Mouse (Mus musculus) left cerebral cortex, adult 8-10 months (tissue): Measurements from ENCODE around the gene Zbtb5. TPM values are rescaled to one million over a fixed set of nuclear protein-coding genes. Genes with fewer than 3 reads are reported as not detected.
"Not testable (repeated sequence)": the region's sequence is repeated elsewhere in the genome, so short reads cannot be mapped to it uniquely, and the experiment has no call there.

Source experiments
- DNase-seq, 2 experiments: peaks; one replicate each; pipeline ENCODE4 v3.0.0; 2022; ENCODE audit warnings: low spot score in 2 of 2
- total RNA-seq, 4 experiments: library from RNA; stranded (reverse); gene quantifications; 2 replicates each; pipeline ENCODE4 v1.2.4; 2022

Zbtb5 gene
- total RNA-seq, 4 experiments from 2014 or later = 8.5 to 10.3 (median 9.5) TPM

GRCm38 (mm10) chr4:45011581-45012104 is 569 bp downstream of the Zbtb5 start:
- DNase-seq = peak in 1 of 2 experiments; percentile 56

GRCm38 (mm10) chr4:45010806-45011415 is 1.3 kb downstream of the Zbtb5 start:
- DNase-seq = no peak

GRCm38 (mm10) chr4:45005452-45005851 is 6.8 kb downstream of the Zbtb5 start:
- no peak for DNase-seq

- DNase-seq = no peak
These were observed 12.2 kb downstream of the Zbtb5 start for GRCm38 (mm10) chr4:45000001-45000400.

GRCm38 (mm10) chr4:44998071-44998470 is 14.1 kb downstream of the Zbtb5 start:
- DNase-seq = no peak

- DNase-seq = no peak
These were observed 17.4 kb downstream of the Zbtb5 start for GRCm38 (mm10) chr4:44994776-44995175.

- DNase-seq = no peak
These were observed 18.4 kb downstream of the Zbtb5 start for GRCm38 (mm10) chr4:44993847-44994246.

- not testable (repeated sequence) for DNase-seq
These were observed 19.0 kb downstream of the Zbtb5 start for GRCm38 (mm10) chr4:44993179-44993578.

- DNase-seq = not testable (repeated sequence)
These were observed 19.9 kb downstream of the Zbtb5 start for GRCm38 (mm10) chr4:44992330-44992729.

GRCm38 (mm10) chr4:44990560-44990959 is 21.7 kb downstream of the Zbtb5 start:
- no peak for DNase-seq

GRCm38 (mm10) chr4:44983131-44983740 is 29.0 kb downstream of the Zbtb5 start:
- no peak for DNase-seq

- no peak for DNase-seq
These were observed 29.6 kb downstream of the Zbtb5 start for GRCm38 (mm10) chr4:44982440-44983130.

- DNase-seq = no peak
These were observed 30.3 kb downstream of the Zbtb5 start for GRCm38 (mm10) chr4:44981974-44982287.

- peak; percentile 57 to 72 for DNase-seq
These were observed 30.8 kb downstream of the Zbtb5 start, which contains the start of gene Grhpr for GRCm38 (mm10) chr4:44981280-44981973. Grhpr (plus strand) TSS chr4:44981395.

GRCm38 (mm10) chr4:44979794-44980338 is 32.3 kb downstream of the Zbtb5 start:
- DNase-seq = no peak

GRCm38 (mm10) chr4:44978175-44978574 is 34.0 kb downstream of the Zbtb5 start:
- DNase-seq = no peak

- DNase-seq = no peak
These were observed 35.1 kb downstream of the Zbtb5 start for GRCm38 (mm10) chr4:44976921-44977710.

- DNase-seq = no peak
These were observed 36.1 kb downstream of the Zbtb5 start for GRCm38 (mm10) chr4:44976026-44976615.

- no peak for DNase-seq
These were observed 37.9 kb downstream of the Zbtb5 start for GRCm38 (mm10) chr4:44974331-44974730.

GRCm38 (mm10) chr4:44973871-44974270 is 38.3 kb downstream of the Zbtb5 start:
- DNase-seq = no peak
